Mouse (Mus musculus): Measurements from ENCODE around the gene Arrdc1.

Gene Arrdc1

GRCm38 (mm10) chr2:24919839-24920175, 15.2 kb downstream of the Arrdc1 start:
- no peak for DNase-seq

GRCm38 (mm10) chr2:24918930-24919838, 15.9 kb downstream of the Arrdc1 start, which contains the start of gene Ehmt1:
Gene Ehmt1, minus strand, starts transcription at chr2:24919614.
- peak; percentile 96 for DNase-seq

- peak; percentile 45 for DNase-seq
Observed at GRCm38 (mm10) chr2:24914762-24915161, 20.3 kb downstream of the Arrdc1 start.

- DNase-seq, result no peak
Observed at GRCm38 (mm10) chr2:24912589-24912988, 22.5 kb downstream of the Arrdc1 start.

GRCm38 (mm10) chr2:24912189-24912588, 22.9 kb downstream of the Arrdc1 start:
- no peak for DNase-seq

GRCm38 (mm10) chr2:24910481-24910880, 24.6 kb downstream of the Arrdc1 start:
- DNase-seq, result no peak

GRCm38 (mm10) chr2:24905653-24906155, 29.3 kb downstream of the Arrdc1 start:
- DNase-seq, result no peak

GRCm38 (mm10) chr2:24904823-24905652, 30.0 kb downstream of the Arrdc1 start:
- no peak for DNase-seq

- DNase-seq, result no peak
Observed at GRCm38 (mm10) chr2:24902999-24903398, 32.1 kb downstream of the Arrdc1 start.

- no peak for DNase-seq
Observed at GRCm38 (mm10) chr2:24901055-24901454, 34.0 kb downstream of the Arrdc1 start.

GRCm38 (mm10) chr2:24899292-24899691, 35.8 kb downstream of the Arrdc1 start:
- DNase-seq, result no peak

GRCm38 (mm10) chr2:24896761-24897160, 38.3 kb downstream of the Arrdc1 start:
- DNase-seq, result no peak

GRCm38 (mm10) chr2:24894211-24894610, 40.8 kb downstream of the Arrdc1 start:
- no peak for DNase-seq

- no peak for DNase-seq
Observed at GRCm38 (mm10) chr2:24892318-24892717, 42.7 kb downstream of the Arrdc1 start.

- DNase-seq, result peak; percentile 14
Observed at GRCm38 (mm10) chr2:24890541-24891447, 44.3 kb downstream of the Arrdc1 start.

- DNase-seq, result peak; percentile 30
Observed at GRCm38 (mm10) chr2:24888895-24889294, 46.2 kb downstream of the Arrdc1 start.

- DNase-seq, result no peak
Observed at GRCm38 (mm10) chr2:24880686-24881085, 54.4 kb downstream of the Arrdc1 start.

Measured in kidney, adult 9 months (tissue).